Mouse (Mus musculus): ENCODE measurements around the gene Sdr9c7. TPM values are rescaled to one million over a fixed set of nuclear protein-coding genes. Genes with fewer than 3 reads are reported as not detected.

The Sdr9c7 gene
- total RNA-seq (2014; rRNA removed) (not detected in 2 replicates), polyA plus RNA-seq (2015; fragmentation: Nextera tagmentation; extraction: Ambion mirVana) (not detected in 2 replicates)

GRCm38 (mm10) chr10:127898218-127898617 is at the start of gene Sdr9c7:
Gene Sdr9c7 (plus strand): TSS chr10:127898518.
- ATAC-seq, result no peak
- Histone ChIP-seq H3K9me3 (ENCODE audit: low read length) (no peaks in the 10 kb centered on the region), H3K4me2 (ENCODE audit: low read depth) (no peak within 1 kb of the TSS), H3K4me1 (ENCODE audit: insufficient read depth) (no peaks in the 10 kb centered on the region), H3K9ac (no peak within 1 kb of the TSS), H3K4me3 (ENCODE audit: low read depth, low read length) (no peak within 1 kb of the TSS), H3K36me3 (ENCODE audit: insufficient read depth) (no peaks in the 10 kb centered on the region), H3K27me3 (ENCODE audit: insufficient read depth, low read length) (no peaks in the 10 kb centered on the region), H3K27ac (ENCODE audit: low read depth, low read length) (no peak within 1 kb of the TSS)
- DNase-seq, result no peak
- WGBS, result 82% methylated on average over 2 of the region's 2 CpGs
- no peak for TF ChIP-seq CTCF (IDR thresholded peaks at IDR 0.05; ENCODE audit: low read depth)

DNA sequence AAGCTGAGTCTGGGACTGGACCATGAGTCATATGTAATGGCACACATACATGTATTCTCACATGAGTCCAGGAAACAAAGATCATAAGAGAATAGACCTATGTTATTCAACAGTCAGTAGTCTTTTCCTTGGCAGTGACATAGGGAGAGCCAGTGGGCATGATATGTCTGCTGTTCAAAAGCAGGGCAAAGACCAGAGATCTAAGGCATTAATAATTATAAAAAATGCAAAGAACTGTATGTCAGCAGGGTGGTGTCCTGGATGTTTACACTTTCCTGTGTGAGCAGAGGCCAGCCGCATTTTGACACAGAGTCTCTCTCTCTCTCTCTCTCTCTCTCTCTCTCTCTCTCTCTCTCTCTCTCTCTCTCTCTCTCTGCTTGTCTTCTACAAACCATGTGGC is 48.7 kb upstream of the Sdr9c7 start, which contains the start of gene Rdh19:
Rdh19 (plus strand) TSS at position 301 of the 400 bp plus-strand sequence.
- 74% methylated on average over 1 of the region's 1 CpGs for WGBS
- no peaks in the 10 kb centered on the region for H3K4me1 ChIP-seq (ENCODE audit: insufficient read depth)
- no peak within 1 kb of the TSS for H3K27ac ChIP-seq (ENCODE audit: low read depth, low read length)
- H3K9me3 ChIP-seq (ENCODE audit: low read length), result no peaks in the 10 kb centered on the region
- ATAC-seq (no peak), DNase-seq (no peak)
- H3K9ac ChIP-seq, result no peak within 1 kb of the TSS
- no peaks in the 10 kb centered on the region for H3K36me3 ChIP-seq (ENCODE audit: insufficient read depth)
- no peak within 1 kb of the TSS for H3K4me2 ChIP-seq (ENCODE audit: low read depth)
- H3K27me3 ChIP-seq (ENCODE audit: insufficient read depth, low read length), result no peaks in the 10 kb centered on the region
- H3K4me3 ChIP-seq (ENCODE audit: low read depth, low read length), result no peak within 1 kb of the TSS
- no peak for TF ChIP-seq CTCF (IDR thresholded peaks at IDR 0.05; ENCODE audit: low read depth)

- no peak for ATAC-seq
- Histone ChIP-seq H3K36me3 (ENCODE audit: insufficient read depth) (no peaks in the 10 kb centered on the region), H3K4me2 (ENCODE audit: low read depth) (no peak overlapping the region), H3K4me3 (ENCODE audit: low read depth, low read length) (no peak overlapping the region), H3K27ac (ENCODE audit: low read depth, low read length) (no peak overlapping the region), H3K4me1 (ENCODE audit: insufficient read depth) (no peaks in the 10 kb centered on the region), H3K9me3 (ENCODE audit: low read length) (no peaks in the 10 kb centered on the region), H3K27me3 (ENCODE audit: insufficient read depth, low read length) (no peaks in the 10 kb centered on the region), H3K9ac (no peak overlapping the region)
- no peak for DNase-seq
- TF ChIP-seq CTCF (IDR thresholded peaks at IDR 0.05; ENCODE audit: low read depth), result no peak
Measured at GRCm38 (mm10) chr10:127856376-127856775, 41.9 kb upstream of the Sdr9c7 start.

GRCm38 (mm10) chr10:127864931-127865330 is 33.4 kb upstream of the Sdr9c7 start:
- no peak for TF ChIP-seq CTCF (IDR thresholded peaks at IDR 0.05; ENCODE audit: low read depth)
- DNase-seq (no peak), ATAC-seq (no peak)
- Histone ChIP-seq H3K27ac (ENCODE audit: low read depth, low read length) (no peak overlapping the region), H3K9me3 (ENCODE audit: low read length) (no peaks in the 10 kb centered on the region), H3K9ac (no peak overlapping the region), H3K4me3 (ENCODE audit: low read depth, low read length) (no peak overlapping the region), H3K36me3 (ENCODE audit: insufficient read depth) (no peaks in the 10 kb centered on the region), H3K4me1 (ENCODE audit: insufficient read depth) (no peaks in the 10 kb centered on the region), H3K27me3 (ENCODE audit: insufficient read depth, low read length) (no peaks in the 10 kb centered on the region), H3K4me2 (ENCODE audit: low read depth) (no peak overlapping the region)

DNA sequence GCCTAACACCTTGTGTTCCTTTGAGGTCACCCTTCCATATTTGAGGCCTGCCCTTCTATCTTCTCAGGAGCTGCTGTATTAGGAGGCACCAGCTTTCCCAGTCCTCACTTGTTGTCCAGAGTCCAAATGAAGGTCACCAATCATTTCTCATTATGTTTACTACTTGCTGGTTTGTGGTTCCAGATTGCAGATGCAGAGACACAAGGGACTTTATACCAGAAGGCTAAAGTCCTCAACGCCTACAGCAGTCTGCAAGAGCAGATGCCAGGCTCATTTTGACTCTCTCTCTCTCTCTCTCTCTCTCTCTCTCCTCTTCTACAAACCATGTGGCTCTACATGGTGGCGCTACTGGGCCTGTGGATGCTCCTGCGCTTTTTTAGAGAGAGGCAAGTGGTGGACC is 32.1 kb upstream of the Sdr9c7 start, which contains the start of gene Rdh16f2:
Rdh16f2 (plus strand) TSS at position 243 of the 400 bp plus-strand sequence.
- Histone ChIP-seq H3K4me1 (ENCODE audit: insufficient read depth) (no peaks in the 10 kb centered on the region), H3K9me3 (ENCODE audit: low read length) (no peaks in the 10 kb centered on the region), H3K36me3 (ENCODE audit: insufficient read depth) (no peaks in the 10 kb centered on the region), H3K27me3 (ENCODE audit: insufficient read depth, low read length) (no peaks in the 10 kb centered on the region), H3K9ac (no peak within 1 kb of the TSS), H3K4me2 (ENCODE audit: low read depth) (no peak within 1 kb of the TSS), H3K4me3 (ENCODE audit: low read depth, low read length) (no peak within 1 kb of the TSS), H3K27ac (ENCODE audit: low read depth, low read length) (no peak within 1 kb of the TSS)
- ATAC-seq (no peak), DNase-seq (no peak)
- 82% methylated on average over 3 of the region's 3 CpGs for WGBS
- TF ChIP-seq CTCF (IDR thresholded peaks at IDR 0.05; ENCODE audit: low read depth), result no peak

- no peak for TF ChIP-seq CTCF (IDR thresholded peaks at IDR 0.05; ENCODE audit: low read depth)
- no peak for ATAC-seq
Measured at GRCm38 (mm10) chr10:127872484-127872883, 25.8 kb upstream of the Sdr9c7 start.

GRCm38 (mm10) chr10:127877681-127878080 is 20.6 kb upstream of the Sdr9c7 start:
- no peak for ATAC-seq

More at GRCm38 (mm10) chr10:127872484-127872883, 25.8 kb upstream of the Sdr9c7 start:
- H3K36me3 ChIP-seq (ENCODE audit: insufficient read depth), result no peaks in the 10 kb centered on the region
- no peak overlapping the region for H3K4me3 ChIP-seq (ENCODE audit: low read depth, low read length)
- no peak overlapping the region for H3K4me2 ChIP-seq (ENCODE audit: low read depth)
- no peaks in the 10 kb centered on the region for H3K27me3 ChIP-seq (ENCODE audit: insufficient read depth, low read length)
- H3K9me3 ChIP-seq (ENCODE audit: low read length), result no peaks in the 10 kb centered on the region
- WGBS, result 75% methylated on average over 4 of the region's 4 CpGs
- no peak overlapping the region for H3K27ac ChIP-seq (ENCODE audit: low read depth, low read length)
- no peak for DNase-seq
- H3K9ac ChIP-seq, result no peak overlapping the region
- no peaks in the 10 kb centered on the region for H3K4me1 ChIP-seq (ENCODE audit: insufficient read depth)

More at GRCm38 (mm10) chr10:127877681-127878080, 20.6 kb upstream of the Sdr9c7 start:
- Histone ChIP-seq H3K4me2 (ENCODE audit: low read depth) (no peak overlapping the region), H3K4me1 (ENCODE audit: insufficient read depth) (no peaks in the 10 kb centered on the region), H3K9ac (no peak overlapping the region), H3K4me3 (ENCODE audit: low read depth, low read length) (no peak overlapping the region), H3K27ac (ENCODE audit: low read depth, low read length) (no peak overlapping the region), H3K27me3 (ENCODE audit: insufficient read depth, low read length) (no peaks in the 10 kb centered on the region), H3K9me3 (ENCODE audit: low read length) (no peaks in the 10 kb centered on the region), H3K36me3 (ENCODE audit: insufficient read depth) (no peaks in the 10 kb centered on the region)
- WGBS, result 49% methylated on average over 2 of the region's 2 CpGs
- no peak for TF ChIP-seq CTCF (IDR thresholded peaks at IDR 0.05; ENCODE audit: low read depth)
- DNase-seq, result no peak
